Comparison of ENCODE assay signal across 8 mouse cellular contexts in genomic region chr3:97900516-97901490, GRCm38 (mm10). TPM values are rescaled to one million over a fixed set of nuclear protein-coding genes. Genes with fewer than 3 reads are reported as not detected.
DNase-seq lines count a peak whose midpoint lies in the region; ATAC-seq and TF ChIP-seq lines count a peak whose summit lies in the region.

TSS of gene Sec22b (plus strand) at chr3:97901190.

- ATAC-seq in activated CD4-positive, CD25-positive, alpha-beta regulatory T cell, adult 4 months = peak; percentile 98

- TF ChIP-seq POLR2A in cortical plate, adult 2 months (IDR thresholded peaks at IDR 0.05; ENCODE audit: extremely low read depth, insufficient read depth, low read length) = peak; percentile 84

- H3K36me3 ChIP-seq in megakaryocyte, embryonic 14.5 days (replicated peaks; ENCODE audit: low read length) = no peaks in the 10 kb centered on the region

- TF ChIP-seq CTCF in cortical plate, adult 2 months (IDR thresholded peaks at IDR 0.05; ENCODE audit: extremely low read depth, insufficient read depth, low read length) = no peak

- no peaks in the 10 kb centered on the region for H3K9me3 ChIP-seq in megakaryocyte, embryonic 14.5 days

- H3K27ac ChIP-seq in cortical plate, adult 2 months (ENCODE audit: insufficient read depth, low read length) = no peak within 1 kb of the TSS

- H3K4me3 ChIP-seq in cortical plate, adult 2 months (ENCODE audit: insufficient read depth, low read length) = peak within 1 kb of the TSS; percentile 90
- H3K4me3 ChIP-seq in megakaryocyte, embryonic 14.5 days (replicated peaks) = peak within 1 kb of the TSS; percentile 99

- H3K4me1 ChIP-seq in cortical plate, adult 2 months (ENCODE audit: control insufficient read depth, insufficient read depth, low read length) = peaks cover 4% of the 10 kb centered on the region
- peaks cover 36% of the 10 kb centered on the region for H3K4me1 ChIP-seq in megakaryocyte, embryonic 14.5 days

- H3K27me3 ChIP-seq in megakaryocyte, embryonic 14.5 days (replicated peaks) = no peaks in the 10 kb centered on the region

- peak; percentile 78 to 87 for DNase-seq in gastrocnemius, adult 8-10 months (ENCODE audit: low spot score in 2 of 2)
- peak; percentile 80 for DNase-seq in hindlimb bud, embryonic 11.5 days (ENCODE audit: extremely low spot score, low read depth, low spot score)
- DNase-seq in left cerebral cortex, adult 8-10 months (ENCODE audit: low spot score in 2 of 2) = peak; percentile 81 to 93
- peak; percentile 93 for DNase-seq in right cerebral cortex, postnatal 10 days (ENCODE audit: low spot score in 2 of 2)
- DNase-seq in urinary bladder, postnatal 25 days (ENCODE audit: low spot score) = peak; percentile 84

RNA-seq across cellular contexts. Expression of gene Sec22b, which starts in this region (rescaled TPM):
- polyA plus RNA-seq in activated CD4-positive, CD25-positive, alpha-beta regulatory T cell, adult 4 months (2017; shearing (Covaris generic)) = 10 to 100 TPM; 73.7 to 77.3 TPM
- polyA plus RNA-seq in cortical plate, adult 2 months (2012; rRNA removed) = 64.5 and 67.5 TPM in 2 replicates
- total RNA-seq in gastrocnemius, adult 8-10 months (2022) = 10 to 100 TPM; 24.8 to 29.2 (median 28.2) TPM
- total RNA-seq in left cerebral cortex, adult 8-10 months (2022) = 10 to 100 TPM; 79.2 to 84.7 (median 83.5) TPM
- 34.0 and 73.4 TPM in 2 replicates for polyA plus RNA-seq in megakaryocyte, embryonic 14.5 days (2012; ENCODE audit: insufficient read depth, low replicate concordance)
